Mouse (Mus musculus) neural tube, embryonic 11.5 days (tissue): Measurements from ENCODE around the gene Fam187b. TPM values are rescaled to one million over a fixed set of nuclear protein-coding genes. Genes with fewer than 3 reads are reported as not detected.

Experiments
- ATAC-seq: fragments of 200-750 bp; cut with Nextera tagmentation; 2 replicates; pipeline ENCODE4 v1.8.0; 2017; ENCODE audit warnings: moderate number of reproducible peaks, mild to moderate bottlenecking, moderate TSS enrichment, moderate library complexity; ENCODE audit not compliant: insufficient read depth, low FRiP score, low TSS enrichment
- DNase-seq: peaks from one replicate; pipeline ENCODE4 v3.0.0-alpha.2; 2015; ENCODE audit warnings: low spot score
- H3K27ac ChIP-seq: fragments of 300-500 bp; sonication (generic); 2 replicates; pipeline ENCODE4 v1.5.1; 2014; ENCODE audit warnings: low read depth, mild to moderate bottlenecking, low read length
- H3K27me3 ChIP-seq: fragments of 300-500 bp; sonication (generic); 2 replicates; pipeline ENCODE4 v1.6.1; 2014; ENCODE audit warnings: mild to moderate bottlenecking, low read length, mixed read lengths; ENCODE audit not compliant: control insufficient read depth, insufficient read depth
- H3K36me3 ChIP-seq: fragments of 300-500 bp; sonication (generic); 2 replicates; pipeline ENCODE4 v1.6.1; 2014; ENCODE audit warnings: mild to moderate bottlenecking, low read length, moderate library complexity, mixed read lengths; ENCODE audit not compliant: control insufficient read depth, insufficient read depth
- H3K4me1 ChIP-seq: fragments of 300-500 bp; sonication (generic); 2 replicates; pipeline ENCODE4 v1.6.1; 2014; ENCODE audit warnings: low read length, mixed read lengths; ENCODE audit not compliant: control insufficient read depth, insufficient read depth
- H3K4me2 ChIP-seq: fragments of 300-500 bp; sonication (generic); 2 replicates; pipeline ENCODE4 v1.6.1; 2014; ENCODE audit warnings: low read depth, mild to moderate bottlenecking, moderate library complexity
- H3K4me3 ChIP-seq: fragments of 300-500 bp; sonication (generic); 2 replicates; pipeline ENCODE4 v1.5.1; 2014; ENCODE audit warnings: low read depth, low read length
- H3K9ac ChIP-seq: fragments of 300-500 bp; sonication (generic); 2 replicates; pipeline ENCODE4 v1.6.1; 2014; ENCODE audit warnings: mild to moderate bottlenecking, low read length
- H3K9me3 ChIP-seq: fragments of 300-500 bp; sonication (generic); 2 replicates; pipeline ENCODE4 v1.6.1; 2016; ENCODE audit warnings: low read length; ENCODE audit not compliant: control insufficient read depth
- WGBS: fragments of 180-500 bp; shearing (Covaris S2); extraction: QIAGEN DNeasy Blood & Tissue Kit; methylation state at CpG from one replicate; pipeline ENCODE4 v1.1.7; 2014; 5-methylcytosine and 5-hydroxymethylcytosine counted together
- polyA plus RNA-seq: library from polyadenylated mRNA; unstranded; fragments of >200 nt; fragmentation: Nextera tagmentation; extraction: Ambion mirVana; gene quantifications from 2 replicates; pipeline ENCODE4 v1.2.1, GENCODE M21; 2014

The Fam187b gene
- polyA plus RNA-seq, 1 experiment from 2014 or later: 0.32 TPM

- peak; percentile 48 for ATAC-seq
- H3K9ac ChIP-seq: peak overlapping the region; percentile 93
- H3K4me3 ChIP-seq: peak overlapping the region; percentile 99
- H3K4me1 ChIP-seq: peaks cover 12% of the 10 kb centered on the region; the same call in 1 of the 2 replicates
- peak overlapping the region; percentile 97 for H3K27ac ChIP-seq
- no peak for DNase-seq
- no peaks in the 10 kb centered on the region for H3K9me3 ChIP-seq
- H3K4me2 ChIP-seq: peak overlapping the region; percentile 72
- H3K27me3 ChIP-seq: no peaks in the 10 kb centered on the region
- peaks cover 13% of the 10 kb centered on the region for H3K36me3 ChIP-seq
- WGBS: 0% methylated on average over 24 of the region's 49 CpGs
These were observed 17.2 kb upstream of the Fam187b start for GRCm38 (mm10) chr7:30956357-30956751.

- peak within 1 kb of the TSS; percentile 99 for H3K4me3 ChIP-seq
- ATAC-seq: peak; percentile 55
- H3K9ac ChIP-seq: peak within 1 kb of the TSS; percentile 93
- peak; percentile 79 for DNase-seq
- H3K9me3 ChIP-seq: no peaks in the 10 kb centered on the region
- peaks cover 12% of the 10 kb centered on the region; the same call in 1 of the 2 replicates for H3K4me1 ChIP-seq
- 0% methylated on average over 37 of the region's 82 CpGs for WGBS
- H3K36me3 ChIP-seq: peaks cover 13% of the 10 kb centered on the region
- no peaks in the 10 kb centered on the region for H3K27me3 ChIP-seq
- peak within 1 kb of the TSS; percentile 97 for H3K27ac ChIP-seq
- peak within 1 kb of the TSS; percentile 72 for H3K4me2 ChIP-seq
These were observed 16.7 kb upstream of the Fam187b start, which contains the start of gene Usf2 for GRCm38 (mm10) chr7:30956756-30957366. Gene Usf2 (minus strand): TSS chr7:30956803.

GRCm38 (mm10) chr7:30957367-30957783, 16.2 kb upstream of the Fam187b start:
- Histone ChIP-seq H3K4me2 (peak overlapping the region; percentile 60), H3K4me3 (peak overlapping the region; percentile 99), H3K36me3 (peaks cover 9% of the 10 kb centered on the region), H3K27me3 (no peaks in the 10 kb centered on the region), H3K9me3 (no peaks in the 10 kb centered on the region), H3K27ac (peak overlapping the region; percentile 97), H3K4me1 (peaks cover 12% of the 10 kb centered on the region; the same call in 1 of the 2 replicates), H3K9ac (peak overlapping the region; percentile 93)
- ATAC-seq (peak; percentile 42), DNase-seq (peak; percentile 92)
- 0% methylated on average over 43 of the region's 43 CpGs for WGBS

- no peak for ATAC-seq
- H3K27ac ChIP-seq: peak overlapping the region; percentile 97; the same call in 1 of the 2 replicates
- peak overlapping the region; percentile 60 for H3K4me2 ChIP-seq
- peaks cover 12% of the 10 kb centered on the region; the same call in 1 of the 2 replicates for H3K4me1 ChIP-seq
- DNase-seq: no peak
- peak overlapping the region; percentile 93 for H3K9ac ChIP-seq
- no peaks in the 10 kb centered on the region for H3K9me3 ChIP-seq
- peaks cover 3% of the 10 kb centered on the region for H3K36me3 ChIP-seq
- H3K4me3 ChIP-seq: peak overlapping the region; percentile 99
- H3K27me3 ChIP-seq: no peaks in the 10 kb centered on the region
- 70% methylated on average over 28 of the region's 28 CpGs for WGBS
These were observed 15.3 kb upstream of the Fam187b start for GRCm38 (mm10) chr7:30958109-30958865.

GRCm38 (mm10) chr7:30958866-30959487, 14.6 kb upstream of the Fam187b start:
- Histone ChIP-seq H3K9me3 (no peaks in the 10 kb centered on the region), H3K4me3 (no peak overlapping the region), H3K4me2 (no peak overlapping the region), H3K27ac (no peak overlapping the region), H3K4me1 (peaks cover 12% of the 10 kb centered on the region; the same call in 1 of the 2 replicates), H3K36me3 (peaks cover 3% of the 10 kb centered on the region), H3K9ac (no peak overlapping the region), H3K27me3 (no peaks in the 10 kb centered on the region)
- DNase-seq (no peak), ATAC-seq (no peak)
- WGBS: 97% methylated on average over 9 of the region's 9 CpGs

- 85% methylated on average over 6 of the region's 6 CpGs for WGBS
- DNase-seq (no peak), ATAC-seq (no peak)
- Histone ChIP-seq H3K4me2 (no peak overlapping the region), H3K9ac (no peak overlapping the region), H3K36me3 (no peaks in the 10 kb centered on the region; the same call in 1 of the 2 replicates), H3K27me3 (no peaks in the 10 kb centered on the region), H3K4me1 (peaks cover 12% of the 10 kb centered on the region; the same call in 1 of the 2 replicates), H3K4me3 (no peak overlapping the region), H3K27ac (no peak overlapping the region), H3K9me3 (no peaks in the 10 kb centered on the region)
These were observed 13.7 kb upstream of the Fam187b start for GRCm38 (mm10) chr7:30959786-30960349.

- peaks cover 7% of the 10 kb centered on the region; the same call in 1 of the 2 replicates for H3K4me1 ChIP-seq
These were observed 10.7 kb upstream of the Fam187b start for GRCm38 (mm10) chr7:30962862-30963261.

GRCm38 (mm10) chr7:30964366-30964765, 9.2 kb upstream of the Fam187b start:
- no peak overlapping the region for H3K9ac ChIP-seq
- DNase-seq (no peak), ATAC-seq (no peak)
- no peak overlapping the region for H3K4me3 ChIP-seq
- WGBS: 89% methylated on average over 7 of the region's 7 CpGs
- no peaks in the 10 kb centered on the region for H3K27me3 ChIP-seq
- no peaks in the 10 kb centered on the region for H3K9me3 ChIP-seq
- H3K4me2 ChIP-seq: no peak overlapping the region
- no peaks in the 10 kb centered on the region for H3K4me1 ChIP-seq
- H3K27ac ChIP-seq: no peak overlapping the region
- H3K36me3 ChIP-seq: no peaks in the 10 kb centered on the region; the same call in 1 of the 2 replicates

More at GRCm38 (mm10) chr7:30962862-30963261, 10.7 kb upstream of the Fam187b start:
- ATAC-seq (no peak), DNase-seq (no peak)
- Histone ChIP-seq H3K27ac (no peak overlapping the region), H3K4me2 (no peak overlapping the region), H3K36me3 (no peaks in the 10 kb centered on the region; the same call in 1 of the 2 replicates), H3K9me3 (no peaks in the 10 kb centered on the region), H3K4me3 (no peak overlapping the region), H3K27me3 (no peaks in the 10 kb centered on the region), H3K9ac (no peak overlapping the region)
- WGBS: 87% methylated on average over 5 of the region's 5 CpGs
